Mouse (Mus musculus) intestine, embryonic 16.5 days (tissue): ENCODE measurements at regions not wholly inside any gene's neighbourhood (a gene's known extent, or its start where the extent isn't known, plus 50 kb on each side); places are given as distances from the start of the nearest gene placed in this dataset.

Experiments used
- ATAC-seq: fragments of 200-750 bp; cut with Nextera tagmentation; 2 replicates; pipeline ENCODE4 v1.8.0; 2017; ENCODE audit warnings: moderate TSS enrichment, moderate library complexity
- H3K27ac ChIP-seq: fragments of 300-500 bp; sonication (generic); 2 replicates; pipeline ENCODE4 v1.5.1; 2014; ENCODE audit warnings: mild to moderate bottlenecking, low read length
- H3K27me3 ChIP-seq: fragments of 300-500 bp; sonication (generic); replicated peaks from 2 replicates; pipeline ENCODE4 v1.6.1; 2014; ENCODE audit warnings: low read length, control low read depth, mixed read lengths; ENCODE audit not compliant: control insufficient read depth, insufficient read depth
- H3K36me3 ChIP-seq: fragments of 300-500 bp; sonication (generic); 2 replicates; pipeline ENCODE4 v1.6.1; 2014; ENCODE audit warnings: low read length, control low read depth; ENCODE audit not compliant: control insufficient read depth, insufficient read depth
- H3K4me1 ChIP-seq: fragments of 300-500 bp; sonication (generic); 2 replicates; pipeline ENCODE4 v1.6.1; 2014; ENCODE audit warnings: low read length, control low read depth, mixed read lengths; ENCODE audit not compliant: control insufficient read depth, insufficient read depth
- H3K4me2 ChIP-seq: fragments of 300-500 bp; sonication (generic); 2 replicates; pipeline ENCODE4 v1.6.1; 2014; ENCODE audit warnings: low read depth, low read length, control low read depth
- H3K4me3 ChIP-seq: fragments of 300-500 bp; sonication (generic); 2 replicates; pipeline ENCODE4 v1.5.1; 2014; ENCODE audit warnings: mild to moderate bottlenecking, low read length
- H3K9ac ChIP-seq: fragments of 300-500 bp; sonication (generic); 2 replicates; pipeline ENCODE4 v1.6.1; 2014; ENCODE audit warnings: low read depth, low read length
- H3K9me3 ChIP-seq: fragments of 300-500 bp; sonication (generic); 2 replicates; pipeline ENCODE4 v1.6.1; 2016; ENCODE audit warnings: low read length, control low read depth; ENCODE audit not compliant: control insufficient read depth
- WGBS: fragments of 180-500 bp; shearing (Covaris S2); extraction: QIAGEN DNeasy Blood & Tissue Kit; methylation state at CpG from one replicate; pipeline ENCODE4 v1.1.7; 2014; 5-methylcytosine and 5-hydroxymethylcytosine counted together

- 67% methylated on average over 5 of the region's 5 CpGs for WGBS
- Histone ChIP-seq H3K4me1 (peaks cover 3% of the 10 kb centered on the region; the same call in 1 of the 2 replicates), H3K27ac (no peak overlapping the region), H3K27me3 (no peaks in the 10 kb centered on the region), H3K36me3 (no peaks in the 10 kb centered on the region), H3K9me3 (no peaks in the 10 kb centered on the region), H3K9ac (no peak overlapping the region), H3K4me3 (no peak overlapping the region), H3K4me2 (no peak overlapping the region)
- no peak for ATAC-seq
These were observed 69.4 kb upstream of the Cdon start for GRCm38 (mm10) chr9:35351576-35351975.

GRCm38 (mm10) chr9:35354652-35355130 is 66.2 kb upstream of the Cdon start:
- H3K9ac ChIP-seq, result no peak overlapping the region
- no peak overlapping the region for H3K27ac ChIP-seq
- WGBS, result 48% methylated on average over 7 of the region's 7 CpGs
- no peak overlapping the region for H3K4me2 ChIP-seq
- H3K9me3 ChIP-seq, result no peaks in the 10 kb centered on the region
- H3K4me1 ChIP-seq, result peaks cover under 1% of the 10 kb centered on the region
- ATAC-seq, result peak; percentile 73
- no peaks in the 10 kb centered on the region for H3K27me3 ChIP-seq
- no peaks in the 10 kb centered on the region for H3K36me3 ChIP-seq
- no peak overlapping the region for H3K4me3 ChIP-seq

GRCm38 (mm10) chr9:35359699-35360098 is 61.2 kb upstream of the Cdon start:
- 37% methylated on average over 6 of the region's 6 CpGs for WGBS
- Histone ChIP-seq H3K4me3 (no peak overlapping the region), H3K36me3 (no peaks in the 10 kb centered on the region), H3K9me3 (no peaks in the 10 kb centered on the region), H3K27me3 (no peaks in the 10 kb centered on the region), H3K27ac (peak overlapping the region; percentile 57; the same call in 1 of the 2 replicates), H3K4me1 (peaks cover 15% of the 10 kb centered on the region), H3K9ac (no peak overlapping the region), H3K4me2 (no peak overlapping the region)
- ATAC-seq, result 0 out of 2 replicates have a peak, but pooled peaks have one; percentile 23

DNA sequence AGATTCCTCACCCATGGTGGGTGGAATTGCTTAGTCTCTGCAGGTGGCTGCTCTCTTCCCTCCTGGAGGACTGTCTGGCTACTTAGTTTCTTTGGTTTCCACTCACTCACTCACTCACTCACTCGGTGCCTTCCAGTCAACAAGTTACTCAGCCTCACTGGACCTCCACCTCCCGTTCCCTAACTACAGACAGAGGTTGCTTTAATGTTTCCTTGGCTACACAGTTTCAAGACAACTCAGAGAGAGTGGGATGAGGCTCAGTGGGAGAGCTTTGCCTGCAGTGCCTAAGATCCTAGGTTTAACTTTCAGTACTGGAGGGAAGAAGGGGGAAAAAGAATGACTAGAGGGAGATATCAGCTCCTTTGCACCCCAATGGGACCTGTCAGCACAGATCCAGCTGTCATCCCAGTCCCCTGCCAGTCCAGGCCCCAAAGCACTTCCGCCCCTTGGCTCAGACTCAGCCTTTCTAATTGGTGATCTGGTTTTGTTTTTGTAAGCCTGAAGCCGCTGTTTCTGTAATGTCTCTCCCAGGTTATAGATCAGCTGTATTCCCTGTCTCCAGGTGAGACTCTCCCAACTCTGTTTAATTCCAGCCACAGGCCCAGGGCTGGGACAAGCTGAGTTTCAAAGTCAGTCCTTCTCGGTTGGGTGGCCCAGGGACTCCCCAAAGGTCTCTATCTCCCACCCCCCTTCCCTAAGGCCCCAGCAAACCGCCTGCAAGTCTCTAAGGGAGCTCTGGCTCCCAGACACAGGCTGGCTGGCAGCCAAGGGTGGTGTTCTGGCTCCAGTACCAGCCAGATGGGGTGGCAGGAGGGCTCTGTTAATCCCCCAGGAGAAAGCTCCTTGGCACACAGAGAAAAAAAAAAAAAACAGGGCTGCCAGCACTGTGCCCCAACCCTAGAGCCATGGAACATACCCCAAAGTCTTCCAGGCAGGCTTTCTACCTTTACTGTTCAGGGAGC is 60.5 kb upstream of the Cdon start:
- Histone ChIP-seq H3K27me3 (no peaks in the 10 kb centered on the region), H3K4me1 (peaks cover 15% of the 10 kb centered on the region), H3K4me3 (no peak overlapping the region), H3K36me3 (no peaks in the 10 kb centered on the region), H3K4me2 (no peak overlapping the region), H3K27ac (peak overlapping the region; percentile 57; the same call in 1 of the 2 replicates), H3K9ac (0 out of 2 replicates have a peak overlapping the region, but pooled peaks have one; percentile 21), H3K9me3 (no peaks in the 10 kb centered on the region)
- 37% methylated on average over 6 of the region's 6 CpGs for WGBS
- peak; percentile 53; the same call in 1 of the 2 replicates for ATAC-seq

GRCm38 (mm10) chr9:35361432-35361831 is 59.5 kb upstream of the Cdon start:
- H3K4me3 ChIP-seq, result no peak overlapping the region
- peaks cover 15% of the 10 kb centered on the region for H3K4me1 ChIP-seq
- ATAC-seq, result no peak
- no peaks in the 10 kb centered on the region for H3K9me3 ChIP-seq
- no peak overlapping the region for H3K9ac ChIP-seq
- H3K4me2 ChIP-seq, result no peak overlapping the region
- H3K27me3 ChIP-seq, result no peaks in the 10 kb centered on the region
- H3K36me3 ChIP-seq, result no peaks in the 10 kb centered on the region
- peak overlapping the region; percentile 65 for H3K27ac ChIP-seq
- 62% methylated on average over 4 of the region's 4 CpGs for WGBS

GRCm38 (mm10) chr9:35362276-35362675 is 58.7 kb upstream of the Cdon start:
- Histone ChIP-seq H3K36me3 (no peaks in the 10 kb centered on the region), H3K4me1 (peaks cover 15% of the 10 kb centered on the region), H3K4me2 (no peak overlapping the region), H3K9ac (no peak overlapping the region), H3K4me3 (no peak overlapping the region), H3K9me3 (no peaks in the 10 kb centered on the region), H3K27ac (no peak overlapping the region; the same call in 1 of the 2 replicates), H3K27me3 (no peaks in the 10 kb centered on the region)
- WGBS, result 67% methylated on average over 7 of the region's 7 CpGs
- ATAC-seq, result no peak

GRCm38 (mm10) chr9:35363079-35363478 is 57.8 kb upstream of the Cdon start:
- Histone ChIP-seq H3K9ac (no peak overlapping the region), H3K4me3 (no peak overlapping the region), H3K9me3 (no peaks in the 10 kb centered on the region), H3K27me3 (no peaks in the 10 kb centered on the region), H3K27ac (no peak overlapping the region), H3K36me3 (no peaks in the 10 kb centered on the region), H3K4me1 (peaks cover 15% of the 10 kb centered on the region), H3K4me2 (no peak overlapping the region)
- WGBS, result 65% methylated on average over 5 of the region's 5 CpGs
- no peak for ATAC-seq

GRCm38 (mm10) chr9:35363936-35364335 is 57.0 kb upstream of the Cdon start:
- WGBS, result 52% methylated on average over 4 of the region's 4 CpGs
- Histone ChIP-seq H3K36me3 (no peaks in the 10 kb centered on the region), H3K4me2 (no peak overlapping the region), H3K27ac (no peak overlapping the region), H3K9me3 (no peaks in the 10 kb centered on the region), H3K4me3 (no peak overlapping the region), H3K4me1 (peaks cover 15% of the 10 kb centered on the region), H3K9ac (no peak overlapping the region), H3K27me3 (no peaks in the 10 kb centered on the region)
- ATAC-seq, result no peak

GRCm38 (mm10) chr9:35365975-35366374 is 55.0 kb upstream of the Cdon start:
- H3K9me3 ChIP-seq, result no peaks in the 10 kb centered on the region
- no peak overlapping the region for H3K9ac ChIP-seq
- no peaks in the 10 kb centered on the region for H3K36me3 ChIP-seq
- H3K27ac ChIP-seq, result no peak overlapping the region
- peaks cover 5% of the 10 kb centered on the region; the same call in 1 of the 2 replicates for H3K4me1 ChIP-seq
- H3K4me2 ChIP-seq, result no peak overlapping the region
- WGBS, result 93% methylated on average over 5 of the region's 5 CpGs
- no peak for ATAC-seq
- H3K4me3 ChIP-seq, result no peak overlapping the region
- no peaks in the 10 kb centered on the region for H3K27me3 ChIP-seq
